Mouse (Mus musculus) lung, embryonic 16.5 days (tissue): ENCODE results near the gene Uqcr10. TPM values are rescaled to one million over a fixed set of nuclear protein-coding genes. Genes with fewer than 3 reads are reported as not detected.

Source experiments
- ATAC-seq: fragments of 200-750 bp; cut with Nextera tagmentation; 2 replicates; pipeline ENCODE4 v1.8.0; 2017; ENCODE audit warnings: low read depth, mild to moderate bottlenecking, moderate library complexity
- H3K27ac ChIP-seq: fragments of 300-500 bp; sonication (generic); 2 replicates; pipeline ENCODE4 v1.5.1; 2014; ENCODE audit warnings: mild to moderate bottlenecking, control low read depth, low read length
- H3K27me3 ChIP-seq: fragments of 300-500 bp; sonication (generic); 2 replicates; pipeline ENCODE4 v1.6.1; 2014; ENCODE audit warnings: low read depth, low read length, mixed read lengths; ENCODE audit not compliant: control insufficient read depth, insufficient read depth
- H3K36me3 ChIP-seq: fragments of 300-500 bp; sonication (generic); 2 replicates; pipeline ENCODE4 v1.6.1; 2014; ENCODE audit warnings: low read length; ENCODE audit not compliant: control insufficient read depth, insufficient read depth
- H3K4me1 ChIP-seq: fragments of 300-500 bp; sonication (generic); replicated peaks from 2 replicates; pipeline ENCODE4 v1.6.1; 2014; ENCODE audit warnings: low read length, mixed read lengths; ENCODE audit not compliant: control insufficient read depth, insufficient read depth
- H3K4me2 ChIP-seq: fragments of 300-500 bp; sonication (generic); 2 replicates; pipeline ENCODE4 v1.6.1; 2014; ENCODE audit warnings: low read depth, low read length, control low read depth
- H3K4me3 ChIP-seq: fragments of 300-500 bp; sonication (generic); 2 replicates; pipeline ENCODE4 v1.5.1; 2014; ENCODE audit warnings: mild to moderate bottlenecking, low read length, control low read depth
- H3K9ac ChIP-seq: fragments of 300-500 bp; sonication (generic); 2 replicates; pipeline ENCODE4 v1.6.1; 2014; ENCODE audit warnings: low read length, control low read depth
- H3K9me3 ChIP-seq: fragments of 300-500 bp; sonication (generic); 2 replicates; pipeline ENCODE4 v1.6.1; 2016; ENCODE audit warnings: low read length; ENCODE audit not compliant: control insufficient read depth
- WGBS: fragments of 180-500 bp; shearing (Covaris S2); extraction: QIAGEN DNeasy Blood & Tissue Kit; methylation state at CpG from one replicate; pipeline ENCODE4 v1.1.7; 2014; 5-methylcytosine and 5-hydroxymethylcytosine counted together
- polyA plus RNA-seq: library from polyadenylated mRNA; unstranded; fragments of >200 nt; fragmentation: Nextera tagmentation; extraction: Ambion mirVana; gene quantifications from 2 replicates; pipeline ENCODE4 v1.2.1, GENCODE M21; 2015

Uqcr10 gene
- polyA plus RNA-seq, 1 experiment from 2014 or later = 806 TPM

DNA sequence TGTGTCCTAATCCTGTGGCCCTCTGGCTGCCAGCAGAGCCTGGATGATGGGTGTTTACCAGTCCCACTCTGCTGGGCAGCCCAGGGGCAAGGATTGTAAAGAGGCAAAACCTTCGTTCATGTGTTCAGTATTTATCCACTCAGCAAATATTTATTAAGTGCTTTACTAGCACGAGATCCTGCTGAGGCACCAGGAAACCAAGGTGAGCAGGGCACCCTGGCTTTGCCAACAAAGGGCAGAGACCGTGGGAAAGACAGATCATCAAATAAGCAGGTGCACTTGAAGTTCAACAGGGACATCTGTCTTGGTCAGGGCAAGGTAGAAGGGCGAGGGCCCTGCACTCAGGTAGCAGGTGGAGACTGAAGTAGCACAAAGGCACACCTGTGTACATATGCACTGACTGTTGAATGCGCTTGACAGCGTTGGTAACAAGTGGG is 29.0 kb downstream of the Uqcr10 start:
- Histone ChIP-seq H3K4me3 (no peak overlapping the region), H3K36me3 (peaks cover 15% of the 10 kb centered on the region), H3K9me3 (no peaks in the 10 kb centered on the region), H3K4me1 (peaks cover 5% of the 10 kb centered on the region; the same call in 1 of the 2 replicates), H3K27me3 (no peaks in the 10 kb centered on the region), H3K9ac (no peak overlapping the region), H3K27ac (no peak overlapping the region; the same call in 1 of the 2 replicates), H3K4me2 (no peak overlapping the region)
- ATAC-seq = peak; percentile 69
- WGBS = 49% methylated on average over 6 of the region's 6 CpGs

DNA sequence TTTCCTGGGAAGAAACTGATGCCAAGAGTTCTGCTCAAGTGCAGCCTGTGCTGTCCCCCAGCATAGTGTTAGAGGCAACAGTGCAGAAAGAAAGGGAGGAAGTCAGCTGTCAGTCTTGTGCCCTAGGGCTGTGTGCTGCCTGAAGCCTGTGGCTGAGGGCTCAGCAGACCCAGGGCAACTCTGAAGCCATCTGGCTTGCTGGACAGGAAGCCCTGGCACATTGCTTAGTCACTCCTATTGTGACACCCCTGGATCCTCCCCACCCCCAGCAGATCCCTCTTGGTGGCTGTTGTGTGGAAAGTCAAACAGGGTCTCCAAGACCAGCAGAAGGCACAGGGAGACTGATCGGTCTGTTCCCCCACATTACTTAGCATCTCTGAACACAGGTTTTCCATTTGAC is 29.5 kb downstream of the Uqcr10 start:
- Histone ChIP-seq H3K36me3 (peaks cover 10% of the 10 kb centered on the region; the same call in 1 of the 2 replicates), H3K9ac (no peak overlapping the region), H3K27me3 (no peaks in the 10 kb centered on the region), H3K4me3 (no peak overlapping the region), H3K9me3 (no peaks in the 10 kb centered on the region), H3K4me1 (peaks cover 5% of the 10 kb centered on the region; the same call in 1 of the 2 replicates), H3K27ac (peak overlapping the region; percentile 12), H3K4me2 (no peak overlapping the region)
- ATAC-seq = peak; percentile 46; the same call in 1 of the 2 replicates
- 74% methylated on average over 1 of the region's 1 CpGs for WGBS

DNA sequence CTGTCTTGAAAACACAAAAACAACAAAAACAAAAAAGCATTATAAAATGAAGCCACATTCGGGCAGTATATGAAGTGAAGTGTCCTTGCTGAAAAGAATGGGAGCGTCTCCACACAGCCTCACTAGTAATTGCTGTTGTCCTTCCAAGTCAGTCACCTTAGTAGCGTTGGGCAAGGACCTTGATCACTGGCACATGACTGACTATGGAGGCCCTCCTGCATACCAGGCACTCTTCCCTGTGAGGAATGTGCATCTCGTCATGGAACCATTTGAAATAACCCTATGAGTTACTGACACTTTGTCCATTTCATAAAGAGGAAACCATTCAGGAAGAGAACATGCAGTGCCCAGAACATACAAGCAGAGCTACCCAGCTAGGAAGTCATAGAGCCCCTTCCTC is 32.4 kb downstream of the Uqcr10 start:
- Histone ChIP-seq H3K27ac (no peak overlapping the region), H3K4me3 (no peak overlapping the region), H3K4me1 (peaks cover 5% of the 10 kb centered on the region; the same call in 1 of the 2 replicates), H3K36me3 (peaks cover 10% of the 10 kb centered on the region; the same call in 1 of the 2 replicates), H3K27me3 (no peaks in the 10 kb centered on the region), H3K9ac (no peak overlapping the region), H3K9me3 (no peaks in the 10 kb centered on the region), H3K4me2 (no peak overlapping the region)
- 87% methylated on average over 4 of the region's 4 CpGs for WGBS
- no peak for ATAC-seq

DNA sequence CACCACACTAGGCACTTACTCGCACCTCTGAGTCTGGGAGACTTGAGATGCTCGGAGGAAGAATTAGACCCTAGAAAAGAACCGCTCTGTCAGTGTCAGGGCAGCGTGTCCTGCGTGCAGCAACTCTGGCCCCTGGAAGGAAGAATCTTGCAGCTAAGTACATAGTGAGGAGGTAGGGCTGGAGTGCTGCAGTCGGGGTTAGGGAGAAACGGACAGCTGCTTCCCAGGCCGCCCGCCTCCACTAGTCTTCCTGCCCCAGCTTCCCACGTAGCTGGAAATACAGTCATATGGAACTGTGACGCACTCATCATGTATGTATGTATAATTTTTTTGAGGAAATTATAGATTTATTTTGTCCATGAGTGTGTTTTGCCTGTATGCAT is 41.7 kb downstream of the Uqcr10 start:
- Histone ChIP-seq H3K4me3 (no peak overlapping the region), H3K9ac (no peak overlapping the region), H3K27ac (no peak overlapping the region; the same call in 1 of the 2 replicates), H3K4me2 (no peak overlapping the region), H3K27me3 (no peaks in the 10 kb centered on the region), H3K36me3 (peaks cover 15% of the 10 kb centered on the region), H3K9me3 (no peaks in the 10 kb centered on the region), H3K4me1 (no peaks in the 10 kb centered on the region)
- peak; percentile 65 for ATAC-seq
- WGBS = 84% methylated on average over 11 of the region's 11 CpGs

DNA sequence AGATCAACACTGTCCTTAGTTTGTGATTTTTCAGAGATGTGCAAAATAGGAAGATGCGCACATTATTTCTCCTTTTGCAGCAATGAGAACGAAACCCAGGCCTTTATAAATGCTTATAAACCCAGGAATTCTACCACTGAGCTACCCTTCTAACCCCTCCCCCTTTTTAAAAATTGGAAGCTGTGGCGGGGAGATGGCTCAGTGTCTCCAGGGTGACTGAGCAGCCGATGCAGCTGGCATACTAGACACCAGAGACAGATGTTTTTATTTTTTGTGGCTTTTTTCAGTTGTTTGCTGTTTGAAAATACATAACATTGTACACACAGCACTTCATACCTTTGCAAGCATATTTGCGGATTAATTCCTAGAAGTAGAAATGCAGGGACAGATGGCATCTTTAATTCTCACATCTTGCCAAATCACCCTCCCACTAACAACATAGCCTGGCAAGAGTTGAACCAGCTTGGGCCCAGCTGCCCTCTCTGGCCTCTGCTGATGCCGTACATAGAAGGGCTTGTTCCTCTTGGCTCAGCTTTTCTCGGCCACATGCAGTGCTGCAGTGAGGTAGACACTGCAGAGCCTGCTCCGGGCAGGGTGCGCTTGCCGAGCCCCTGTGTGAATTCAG is 42.2 kb downstream of the Uqcr10 start:
- H3K4me2 ChIP-seq = no peak overlapping the region
- no peak overlapping the region for H3K9ac ChIP-seq
- ATAC-seq = peak; percentile 84
- H3K27me3 ChIP-seq = no peaks in the 10 kb centered on the region
- H3K9me3 ChIP-seq = no peaks in the 10 kb centered on the region
- H3K36me3 ChIP-seq = peaks cover 14% of the 10 kb centered on the region
- 75% methylated on average over 10 of the region's 10 CpGs for WGBS
- no peaks in the 10 kb centered on the region for H3K4me1 ChIP-seq
- no peak overlapping the region; the same call in none of the 2 replicates for H3K27ac ChIP-seq
- no peak overlapping the region for H3K4me3 ChIP-seq

DNA sequence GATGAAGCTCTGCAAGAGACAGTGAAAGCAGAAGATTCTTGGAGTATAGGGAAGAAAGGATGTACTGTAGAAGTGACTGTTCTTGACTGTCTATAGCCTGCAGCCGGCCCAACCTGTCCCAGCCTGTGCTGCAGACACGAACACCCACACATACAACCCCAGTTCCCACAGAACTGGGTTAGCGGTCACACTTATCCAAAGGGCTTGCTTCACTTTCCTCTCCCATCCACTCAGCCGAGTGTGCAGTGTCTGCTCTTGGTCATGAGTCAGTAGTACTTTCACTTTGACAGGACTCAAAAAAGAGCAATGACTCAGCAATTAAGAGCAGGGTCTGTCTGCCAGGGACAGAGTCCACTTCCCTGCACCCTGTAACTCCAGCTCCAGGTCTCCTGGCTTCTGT is 42.8 kb downstream of the Uqcr10 start:
- Histone ChIP-seq H3K9me3 (no peaks in the 10 kb centered on the region), H3K27me3 (no peaks in the 10 kb centered on the region), H3K4me2 (no peak overlapping the region), H3K4me3 (no peak overlapping the region), H3K4me1 (no peaks in the 10 kb centered on the region), H3K9ac (no peak overlapping the region), H3K36me3 (peaks cover 13% of the 10 kb centered on the region), H3K27ac (no peak overlapping the region; the same call in 1 of the 2 replicates)
- 86% methylated on average over 4 of the region's 4 CpGs for WGBS
- ATAC-seq = peak; percentile 28; the same call in 1 of the 2 replicates

DNA sequence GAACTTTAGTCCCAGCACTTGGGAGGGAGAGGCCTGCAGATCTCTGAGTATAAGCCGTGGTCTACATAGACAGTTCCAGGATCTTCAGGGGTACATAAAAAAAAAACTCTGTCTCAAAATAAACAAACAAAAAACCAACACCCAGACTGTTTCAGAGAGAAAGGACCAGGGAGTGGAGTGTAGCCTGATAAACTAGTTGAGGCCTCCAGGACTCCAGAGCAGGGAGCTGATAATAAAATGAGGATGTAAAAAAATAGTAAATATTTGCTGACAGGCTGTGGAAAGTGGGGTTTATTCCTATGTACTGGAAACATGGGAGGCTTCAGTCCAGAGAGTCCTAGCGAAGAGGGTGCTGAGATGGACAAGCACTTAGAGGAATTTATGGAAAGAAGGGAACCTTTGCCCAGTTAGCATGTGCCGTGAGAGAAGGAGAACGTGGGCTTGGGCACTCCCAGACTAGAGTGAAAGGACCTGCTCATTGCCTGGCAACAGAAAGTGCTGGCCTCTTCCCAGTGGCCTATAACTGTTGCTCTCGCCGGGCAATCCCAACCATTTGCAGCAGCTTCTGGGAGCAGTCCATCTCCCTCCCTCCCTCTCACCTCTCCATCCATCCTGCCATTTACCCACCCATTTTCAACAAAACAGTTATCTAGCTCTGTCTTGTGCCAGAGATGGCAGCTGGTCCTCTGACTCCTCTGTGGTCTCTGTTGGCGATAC is 43.7 kb downstream of the Uqcr10 start:
- no peaks in the 10 kb centered on the region for H3K4me1 ChIP-seq
- H3K36me3 ChIP-seq = peaks cover 13% of the 10 kb centered on the region

DNA sequence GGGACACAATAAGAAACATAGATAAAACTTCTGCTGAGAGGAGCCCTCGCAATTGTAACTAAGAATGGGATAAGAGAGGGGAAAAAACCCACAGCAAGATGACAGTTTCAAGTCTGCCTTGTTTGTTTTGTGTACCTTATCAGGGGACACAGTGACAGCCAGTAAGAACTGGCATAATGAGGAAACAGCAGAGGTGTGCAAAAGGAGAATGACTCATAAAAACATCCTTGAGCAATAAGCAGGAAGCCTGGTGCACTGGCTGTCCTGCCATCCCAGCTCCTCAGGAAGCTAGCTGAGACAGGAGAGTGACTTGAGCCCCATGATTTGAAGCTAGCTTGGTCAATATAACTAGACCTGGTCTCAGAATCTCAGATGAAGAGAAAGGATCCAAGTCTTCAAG is 44.3 kb downstream of the Uqcr10 start:
- WGBS = 83% methylated on average over 1 of the region's 1 CpGs
- Histone ChIP-seq H3K27ac (no peak overlapping the region), H3K9ac (no peak overlapping the region), H3K4me1 (no peaks in the 10 kb centered on the region), H3K4me3 (no peak overlapping the region), H3K27me3 (no peaks in the 10 kb centered on the region), H3K36me3 (peaks cover 13% of the 10 kb centered on the region), H3K9me3 (no peaks in the 10 kb centered on the region), H3K4me2 (no peak overlapping the region)
- no peak for ATAC-seq

More for the DNA sequence above, 43.7 kb downstream of the Uqcr10 start:
- Histone ChIP-seq H3K9ac (no peak overlapping the region), H3K27ac (no peak overlapping the region), H3K9me3 (no peaks in the 10 kb centered on the region), H3K4me2 (no peak overlapping the region), H3K27me3 (no peaks in the 10 kb centered on the region), H3K4me3 (no peak overlapping the region)
- WGBS = 80% methylated on average over 7 of the region's 7 CpGs
- no peak for ATAC-seq
